Mouse (Mus musculus) left cerebral cortex, postnatal 4 days (tissue): ENCODE measurements around the gene 3110082I17Rik. TPM values are rescaled to one million over a fixed set of nuclear protein-coding genes. Genes with fewer than 3 reads are reported as not detected.
A peak's percentile ranks its signal among the peaks of the same experiment; 100 is the strongest.

Source experiments
- DNase-seq: peaks from one replicate; pipeline ENCODE4 v3.0.0-alpha.2; 2022
- intact Hi-C: fragments of 180-260 bp; cut with DNase I; formaldehyde crosslinking; loops from one replicate; pipeline ENCODE4 v1.15.1; 2025
- total RNA-seq, 2 experiments: library from RNA; stranded (reverse); gene quantifications; 2 replicates each; pipeline ENCODE4 v1.2.3; 2021

Gene 3110082I17Rik
- total RNA-seq, 2 experiments from 2014 or later: 18.0 to 19.2 TPM

DNA sequence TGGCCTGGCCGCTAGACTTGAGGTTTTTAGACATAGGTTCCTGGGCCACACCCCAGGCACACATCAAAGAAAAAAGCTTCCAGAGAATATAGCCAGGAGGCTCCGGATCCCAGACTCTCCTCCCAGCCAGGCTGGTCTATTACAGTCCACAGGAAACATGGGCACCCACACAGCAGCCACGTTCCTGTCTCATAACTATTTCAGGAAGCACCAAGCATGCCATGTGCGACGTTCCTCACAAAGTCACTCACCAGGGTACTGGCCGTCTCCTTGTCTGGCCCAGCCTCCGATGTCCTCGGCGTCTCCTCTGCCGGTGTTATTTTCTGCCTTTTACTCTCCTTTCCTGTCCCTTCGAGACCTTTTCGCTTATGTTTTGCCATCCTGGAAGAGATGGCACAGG lies 5.2 kb downstream of the 3110082I17Rik start:
- no peak for DNase-seq
- intact Hi-C loops: no loop called here

DNA sequence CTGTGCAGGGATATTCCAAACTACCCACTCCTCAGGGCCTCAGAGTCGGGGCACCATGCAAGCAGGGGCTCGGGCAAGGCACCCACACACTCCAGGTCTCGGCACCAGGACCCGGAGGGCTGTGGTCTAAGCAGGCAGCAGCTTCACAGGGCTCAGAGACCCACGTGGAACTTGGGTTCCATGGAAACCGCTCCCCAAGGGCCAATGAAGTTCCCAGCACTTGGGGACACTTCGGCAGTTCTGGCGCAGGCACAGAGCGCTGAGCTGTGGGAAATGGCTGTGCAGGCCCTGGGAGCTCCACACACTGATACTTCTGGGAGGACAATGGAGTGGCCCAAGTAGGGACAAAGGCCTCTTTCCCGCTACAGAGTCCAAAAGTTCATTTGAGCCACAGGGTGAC lies 7.3 kb downstream of the 3110082I17Rik start:
- intact Hi-C loops: no loop called here
- no peak for DNase-seq

DNA sequence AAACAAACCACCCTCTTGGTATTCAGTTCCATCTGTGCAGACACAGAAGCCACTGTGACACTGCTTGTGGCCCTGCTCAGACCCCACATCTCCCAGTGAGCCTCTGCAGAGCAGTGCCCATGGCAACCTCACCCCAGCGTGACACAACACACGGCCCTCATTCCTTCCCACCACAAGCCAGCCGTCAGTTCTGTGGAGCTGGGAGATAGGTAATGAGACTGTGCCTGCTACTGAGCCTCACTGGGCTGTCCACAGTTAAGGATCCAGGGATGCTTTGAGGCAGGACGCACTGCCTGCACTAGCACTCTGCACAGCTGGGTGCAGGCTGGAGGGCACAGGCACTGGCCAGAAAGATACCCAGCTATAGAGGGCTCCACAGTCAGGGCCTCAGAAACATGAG lies 10.4 kb downstream of the 3110082I17Rik start:
- no peak for DNase-seq
- intact Hi-C loops: no loop called here

GRCm38 (mm10) chr5:139449161-139449791 lies 11.1 kb downstream of the 3110082I17Rik start:
- intact Hi-C loops: no loop called here
- DNase-seq: peak; percentile 60

DNA sequence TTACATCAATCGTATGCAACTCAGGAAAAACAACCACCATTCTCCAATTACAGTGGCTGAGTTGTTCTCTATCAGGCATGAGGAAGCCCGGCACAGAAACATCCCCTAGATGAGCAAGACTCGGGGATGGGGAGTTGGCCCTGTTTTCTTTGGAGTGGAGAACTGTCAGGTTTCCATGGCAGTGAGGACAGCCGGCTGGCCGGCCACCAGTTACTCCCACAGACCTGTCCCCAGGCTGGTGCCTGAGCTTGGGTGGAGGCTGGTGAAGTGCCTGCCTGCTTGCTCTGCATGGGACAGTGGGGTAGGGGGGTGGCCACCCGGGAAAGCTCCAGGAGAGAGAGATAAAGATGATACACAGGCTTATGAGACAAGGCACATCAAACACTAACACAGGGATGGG lies 12.3 kb downstream of the 3110082I17Rik start:
- no peak for DNase-seq

GRCm38 (mm10) chr5:139445258-139445657 lies 15.1 kb downstream of the 3110082I17Rik start:
- intact Hi-C loops: no loop called here
- no peak for DNase-seq

More for the DNA sequence above, 12.3 kb downstream of the 3110082I17Rik start:
- intact Hi-C loops: no loop called here

GRCm38 (mm10) chr5:139442962-139443361 lies 17.4 kb downstream of the 3110082I17Rik start:
- DNase-seq: no peak
- intact Hi-C loops: no loop called here

- intact Hi-C loops: no loop called here
- DNase-seq: peak; percentile 52
Observed at GRCm38 (mm10) chr5:139442428-139442827, 17.9 kb downstream of the 3110082I17Rik start.

DNA sequence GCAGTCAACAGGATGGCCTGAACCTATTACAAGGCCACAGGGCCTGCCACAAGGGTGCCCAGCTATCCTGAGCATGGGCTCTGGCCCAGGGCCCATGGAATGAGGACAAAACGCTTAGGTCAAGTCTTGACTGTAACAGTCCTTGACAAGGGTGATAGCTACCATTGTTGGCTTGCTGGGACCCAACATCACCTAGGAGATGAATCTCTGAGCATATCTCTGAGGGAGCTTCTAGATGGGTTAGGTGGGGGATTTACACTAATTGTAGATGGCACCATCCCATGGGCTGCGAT lies 18.7 kb downstream of the 3110082I17Rik start:
- intact Hi-C loops: no loop called here
- no peak for DNase-seq

- intact Hi-C loops: no loop called here
- DNase-seq: no peak
Observed at GRCm38 (mm10) chr5:139440926-139441725, 19.2 kb downstream of the 3110082I17Rik start.

DNA sequence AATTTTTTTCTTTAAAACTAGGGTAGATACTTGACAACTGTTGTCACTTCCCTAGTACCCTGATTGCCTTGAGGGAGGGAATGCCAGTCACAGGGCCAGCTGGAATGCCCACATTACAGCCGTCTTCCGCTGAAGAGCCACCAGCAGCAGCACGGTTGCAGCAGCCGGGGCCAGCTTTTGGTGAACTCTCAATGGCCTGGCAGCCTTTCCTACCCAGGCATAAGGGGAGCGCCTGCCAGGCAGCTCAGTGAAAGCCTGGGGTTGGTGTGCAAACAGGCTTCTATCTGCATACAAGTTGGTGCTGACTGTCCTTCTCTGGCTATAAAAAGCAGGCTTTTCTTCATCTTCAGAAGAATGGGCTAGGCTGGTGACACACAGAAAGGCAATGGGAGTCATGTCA lies 19.9 kb downstream of the 3110082I17Rik start:
- DNase-seq: peak; percentile 75
- intact Hi-C loops: no loop called here

- peak; percentile 33 for DNase-seq
- intact Hi-C loops: no loop called here
Observed at GRCm38 (mm10) chr5:139438440-139438839, 21.9 kb downstream of the 3110082I17Rik start.

DNA sequence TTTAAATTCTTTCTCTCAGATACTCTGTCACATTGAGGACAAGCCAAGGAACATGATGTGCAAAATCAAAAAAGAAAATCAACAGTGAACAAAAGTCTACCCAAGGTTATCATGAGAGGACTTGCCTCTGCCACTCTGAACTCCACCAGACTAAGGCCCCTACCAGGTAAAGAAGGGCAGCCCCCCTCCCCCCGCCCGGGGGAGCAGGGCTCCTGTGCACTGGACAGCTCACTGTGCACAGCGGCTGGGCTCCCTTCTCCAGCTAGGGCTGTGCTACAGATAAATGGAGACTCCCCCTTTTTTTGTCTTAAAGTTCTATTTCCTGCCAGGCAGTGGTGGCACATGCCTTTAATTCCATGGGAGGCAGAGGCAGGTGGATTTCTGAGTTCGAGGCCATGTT lies 22.6 kb downstream of the 3110082I17Rik start:
- intact Hi-C loops: no loop called here
- no peak for DNase-seq

DNA sequence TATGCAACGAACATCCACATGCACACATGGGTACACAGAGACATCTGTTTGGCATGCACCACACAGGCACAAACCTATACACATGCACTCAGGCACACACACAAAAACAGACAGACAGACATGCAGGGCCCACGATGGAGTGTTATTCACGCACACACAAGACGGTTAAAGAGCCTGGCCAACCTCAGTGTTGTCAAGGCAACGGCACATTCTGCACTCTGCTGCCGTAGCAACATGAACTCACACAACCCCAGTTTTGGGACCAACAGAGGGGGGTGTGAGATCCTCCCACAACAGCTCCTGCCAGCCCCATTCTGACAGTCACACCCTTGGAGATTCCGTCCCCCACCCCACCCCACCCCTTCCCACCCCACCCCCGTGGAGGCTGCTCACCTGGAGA lies 25.4 kb downstream of the 3110082I17Rik start:
- intact Hi-C loops: no loop called here
- DNase-seq: no peak

DNA sequence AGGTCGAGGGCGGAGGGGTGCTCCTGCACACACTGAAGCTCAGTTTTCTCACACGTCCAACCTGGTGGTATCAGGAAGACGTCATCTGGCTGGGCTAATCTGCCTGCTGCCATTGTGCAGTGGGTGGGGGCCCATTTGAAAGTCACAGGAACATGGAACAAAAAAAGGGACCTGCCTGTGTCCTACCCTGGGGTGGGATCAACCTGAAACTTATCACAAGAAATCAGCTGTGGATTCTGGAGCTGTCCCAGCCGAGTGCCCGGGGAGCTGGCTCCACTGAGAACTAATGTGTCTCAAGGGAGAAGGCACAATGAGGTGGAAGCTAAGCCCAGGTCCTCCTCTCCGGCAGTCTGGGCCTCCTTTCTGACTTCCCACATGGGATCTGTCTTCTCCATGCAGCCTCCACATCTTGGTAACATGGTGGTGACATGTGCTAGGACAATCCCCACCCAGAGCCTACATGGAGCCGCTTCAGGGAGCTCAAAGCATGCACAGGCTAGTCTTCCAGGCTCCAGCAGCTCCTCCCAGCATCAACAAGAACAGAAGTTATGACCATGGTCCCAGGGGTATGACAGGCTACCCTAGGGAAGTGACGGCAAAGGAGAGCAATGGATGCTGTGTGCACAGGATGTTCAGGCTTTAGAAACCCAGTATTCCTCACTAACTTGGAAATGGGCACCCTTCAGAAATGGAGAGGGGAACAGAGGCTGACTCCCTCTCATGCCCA lies 26.3 kb downstream of the 3110082I17Rik start:
- intact Hi-C loops: no loop called here
- no peak for DNase-seq

DNA sequence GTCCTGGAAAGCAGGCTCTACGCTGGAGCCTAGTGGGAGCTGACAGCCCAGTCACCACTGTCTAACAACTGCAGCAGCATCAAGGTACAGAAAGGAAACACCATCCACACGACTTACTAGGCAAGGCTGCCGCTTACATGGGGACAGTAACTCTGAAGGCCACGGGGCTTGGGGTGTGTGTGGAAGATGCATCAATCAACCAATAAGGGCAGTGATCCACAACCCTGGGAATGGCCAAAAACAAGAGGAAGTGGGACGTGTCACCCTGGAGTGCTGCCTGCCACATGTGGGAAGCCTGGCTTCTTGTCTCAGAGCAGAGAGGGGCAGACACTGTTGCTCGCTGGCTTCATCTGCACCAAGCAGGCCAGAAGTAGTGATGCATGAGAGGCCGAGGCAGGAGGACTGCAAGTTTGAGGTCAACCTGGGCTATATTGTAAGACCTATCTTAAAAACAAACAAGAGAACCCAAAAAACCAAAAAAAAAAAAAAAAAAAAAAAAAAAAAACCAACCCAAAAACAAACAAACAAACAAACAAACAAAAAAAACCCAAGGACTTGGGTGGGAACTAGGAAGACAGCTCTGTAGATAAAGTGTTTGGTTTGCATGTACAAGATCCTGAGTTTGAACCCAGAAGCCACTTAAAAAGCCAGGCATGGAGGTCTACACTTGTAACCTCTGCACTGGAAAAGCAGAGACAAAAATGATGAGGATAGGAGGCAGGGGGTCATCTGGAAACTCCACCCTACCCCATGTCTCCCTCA lies 27.4 kb downstream of the 3110082I17Rik start:
- intact Hi-C loops: no loop called here
- no peak for DNase-seq

- intact Hi-C loops: no loop called here
Observed at GRCm38 (mm10) chr5:139432333-139432732, 28.0 kb downstream of the 3110082I17Rik start.

DNA sequence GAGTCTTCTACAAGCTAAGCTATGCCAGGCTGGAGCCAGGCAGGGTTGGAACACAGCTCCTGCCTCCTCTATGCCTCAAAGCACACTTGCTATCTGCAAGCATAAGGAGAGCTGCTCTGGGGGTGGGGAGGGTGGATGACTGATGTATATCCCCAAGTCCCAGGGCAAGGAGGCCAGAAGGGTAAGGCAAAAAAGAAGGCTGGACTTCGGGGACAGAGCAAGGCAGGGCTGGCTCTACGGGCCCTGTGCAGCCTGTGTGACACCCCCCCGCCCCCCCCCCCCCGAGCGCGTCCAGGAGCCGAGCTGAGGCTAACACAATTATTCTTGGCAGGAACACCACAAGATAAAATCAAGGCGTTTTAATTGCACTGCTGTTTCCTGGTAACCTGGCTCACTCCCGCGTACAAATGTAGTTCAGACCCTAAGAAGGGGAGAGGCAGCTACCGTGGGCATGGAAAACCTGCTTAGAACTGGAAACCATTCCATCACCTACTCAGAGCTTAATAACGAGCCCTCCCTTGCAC lies 30.4 kb downstream of the 3110082I17Rik start:
- intact Hi-C loops: no loop called here
- DNase-seq: peak; percentile 3

More at GRCm38 (mm10) chr5:139432333-139432732, 28.0 kb downstream of the 3110082I17Rik start:
- DNase-seq: no peak

GRCm38 (mm10) chr5:139427989-139428388 lies 32.3 kb downstream of the 3110082I17Rik start:
- DNase-seq: peak; percentile 74
- intact Hi-C loops: no loop called here

DNA sequence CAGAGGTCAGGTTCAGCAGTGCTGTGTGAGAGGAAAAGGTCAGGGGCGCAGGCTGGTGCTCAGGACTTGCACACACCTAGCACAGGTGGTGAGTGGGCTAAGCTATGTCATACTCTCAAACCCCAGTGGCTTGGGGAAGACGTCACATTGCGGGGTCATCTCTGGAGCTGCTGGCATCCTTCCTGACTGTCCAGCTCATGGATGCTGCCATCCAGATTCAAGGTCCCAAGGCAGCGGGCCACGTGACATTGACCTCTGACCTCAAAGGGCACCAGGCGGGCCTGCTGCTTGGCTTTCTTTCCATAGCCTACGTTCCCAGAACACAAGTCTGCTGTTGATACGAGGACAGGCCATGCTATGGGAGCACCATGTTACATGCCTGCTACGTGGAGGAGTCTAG lies 33.3 kb downstream of the 3110082I17Rik start:
- intact Hi-C loops: no loop called here
- no peak for DNase-seq

DNA sequence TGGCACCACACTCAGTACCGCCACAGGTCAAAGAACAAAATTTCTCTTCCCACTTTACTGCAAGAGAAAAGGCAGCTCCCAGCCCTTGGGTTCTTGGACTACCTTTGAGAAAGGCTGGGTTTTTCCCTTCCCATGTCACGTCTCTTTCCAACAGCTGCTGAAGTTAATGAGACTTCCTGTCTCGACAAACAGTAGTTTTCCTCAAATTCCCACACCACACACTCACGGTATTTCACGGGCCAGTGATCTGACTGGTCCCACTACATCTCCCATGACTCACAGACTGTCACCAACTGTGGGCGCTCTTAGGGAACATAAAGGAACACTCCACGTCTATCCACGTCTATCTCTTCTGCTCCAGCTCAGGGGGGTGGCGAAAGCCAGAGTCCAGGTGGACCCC lies 35.1 kb downstream of the 3110082I17Rik start:
- no peak for DNase-seq
- intact Hi-C loops: no loop called here
